Mouse (Mus musculus) thymus, postnatal 25 days (tissue): ENCODE data around the gene Gm20388.
A peak's percentile ranks its signal among the peaks of the same experiment; 100 is the strongest.

Source experiments
- DNase-seq: peaks from one replicate; pipeline ENCODE4 v3.0.0; 2022

Gm20388 gene

DNA sequence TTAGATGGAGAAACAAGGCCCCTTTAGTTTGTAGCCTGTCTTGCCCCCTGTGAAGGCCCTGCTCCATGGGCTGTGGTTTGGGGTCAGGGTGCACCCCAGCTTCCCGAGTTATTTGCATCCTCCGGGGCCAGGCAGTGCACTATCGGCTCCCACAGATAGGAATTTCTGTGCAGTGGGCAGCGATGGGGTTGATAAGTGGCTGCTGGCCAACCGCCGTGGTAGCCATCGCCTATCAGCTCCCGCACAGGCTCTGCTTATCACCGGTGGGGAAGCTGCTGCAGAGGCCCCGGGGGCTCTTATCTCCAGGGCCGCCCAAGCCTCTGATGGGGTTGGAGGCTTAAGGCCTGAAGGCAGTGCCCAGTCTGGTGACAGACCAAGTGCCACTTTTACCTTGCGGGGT is 2398.6 kb downstream of the Gm20388 start:
- no peak for DNase-seq

DNA sequence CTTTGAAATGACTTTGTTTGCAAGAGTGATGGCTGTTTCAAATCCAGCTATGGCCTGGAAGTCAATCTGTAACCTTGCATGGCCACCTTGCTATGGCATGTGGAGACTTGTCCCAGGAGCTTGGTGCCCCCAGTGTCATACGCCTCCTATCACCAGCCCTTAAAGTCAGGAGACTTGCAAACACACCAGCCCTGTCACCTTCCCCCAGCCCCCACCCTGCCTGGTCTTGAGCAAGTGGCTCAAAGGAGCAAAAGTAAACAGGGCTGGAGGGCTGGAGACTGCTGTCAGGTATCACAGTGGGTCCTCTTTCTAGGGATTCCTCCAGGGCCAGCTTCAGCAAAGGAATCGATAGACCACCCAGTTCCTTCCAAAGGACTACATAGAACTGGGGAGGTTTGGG is 2400.5 kb downstream of the Gm20388 start:
- DNase-seq = no peak

DNA sequence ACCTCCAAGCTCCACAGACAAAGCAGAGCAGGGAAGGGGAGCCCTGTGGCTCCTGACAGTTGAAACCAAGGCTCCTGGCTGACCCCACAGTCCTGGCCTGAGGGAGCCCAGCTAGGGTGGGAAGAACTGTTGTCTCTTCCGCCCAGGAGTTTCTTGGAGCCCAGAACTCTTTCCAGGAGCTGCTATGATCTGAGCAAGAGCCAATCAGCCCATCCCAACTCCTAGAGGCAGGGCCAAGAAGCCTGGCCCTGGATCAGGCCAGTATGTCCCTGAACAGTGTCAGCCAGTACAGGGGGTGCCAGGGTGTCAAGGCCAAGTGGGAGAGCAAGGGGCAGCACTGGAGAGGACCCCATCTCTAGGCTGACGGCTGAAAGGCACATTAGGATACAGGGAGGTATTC is 2401.9 kb downstream of the Gm20388 start:
- no peak for DNase-seq

DNA sequence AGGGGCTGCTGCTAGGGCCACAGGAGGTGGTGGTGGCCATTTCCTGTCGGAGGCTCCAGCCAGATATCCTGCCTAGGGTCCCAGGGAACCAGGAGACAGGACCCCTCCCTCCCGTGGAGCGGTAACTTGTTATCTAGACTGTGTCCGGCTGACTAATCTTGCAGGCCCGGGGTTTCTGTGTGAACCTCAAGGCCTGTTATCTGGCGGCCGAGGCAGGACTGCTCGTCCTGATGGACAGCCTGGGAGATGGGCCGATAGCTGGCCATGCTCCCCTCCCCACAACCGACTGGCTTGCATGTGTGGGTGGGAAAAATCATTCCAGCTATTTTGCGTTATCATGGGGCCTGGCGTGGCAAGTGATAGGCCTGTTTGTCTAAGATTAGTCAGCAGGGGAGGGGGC is 2402.7 kb downstream of the Gm20388 start:
- DNase-seq = no peak

DNA sequence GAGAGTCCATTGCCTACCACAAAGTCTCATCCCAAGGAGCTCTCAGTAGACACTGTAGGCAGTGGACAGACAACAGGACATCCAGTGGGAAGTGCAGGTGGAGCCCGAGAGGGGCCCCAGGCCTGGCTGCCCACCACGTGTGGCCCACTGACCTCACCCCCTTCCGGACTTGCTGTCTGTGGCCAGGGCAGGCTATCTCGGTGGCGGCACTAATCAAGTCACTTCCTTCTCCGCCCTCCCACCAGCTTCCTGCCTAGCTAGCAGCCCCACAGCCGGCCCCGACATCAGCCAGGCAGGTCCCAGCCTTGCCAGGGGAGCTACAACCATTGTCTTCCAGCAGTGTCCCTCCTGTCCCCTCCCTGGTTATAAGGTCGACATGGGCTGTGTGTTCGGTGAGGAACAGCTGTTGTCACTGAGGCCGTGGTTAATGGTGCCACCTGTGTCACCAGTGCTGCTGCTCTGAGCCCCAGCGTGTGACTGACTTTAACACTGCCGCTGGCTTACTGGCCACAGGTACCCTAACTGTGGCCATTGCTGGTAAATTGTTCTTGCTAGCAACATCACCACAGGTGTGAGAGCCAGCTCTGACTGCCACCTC is 2404.4 kb downstream of the Gm20388 start:
- DNase-seq = no peak

DNA sequence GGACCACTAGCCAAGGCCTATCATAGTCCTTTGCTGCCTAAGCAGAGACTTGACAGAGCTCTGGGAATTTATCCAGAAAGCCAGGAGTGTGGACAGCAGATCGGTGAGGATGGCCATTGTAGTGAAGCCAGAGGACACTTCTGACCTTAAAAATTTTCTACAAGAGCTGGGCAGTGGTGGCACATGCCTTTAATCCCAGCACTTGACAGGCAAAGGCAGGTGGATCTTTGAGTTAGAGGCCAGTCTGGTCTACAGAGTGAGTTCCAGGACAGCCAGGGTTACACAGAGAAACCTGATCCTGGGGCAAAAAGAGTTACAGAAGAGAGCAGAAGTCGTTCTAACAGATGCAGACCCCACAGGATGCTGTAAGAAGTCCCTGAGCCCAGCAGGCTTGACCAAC is 2405.8 kb downstream of the Gm20388 start:
- no peak for DNase-seq

DNA sequence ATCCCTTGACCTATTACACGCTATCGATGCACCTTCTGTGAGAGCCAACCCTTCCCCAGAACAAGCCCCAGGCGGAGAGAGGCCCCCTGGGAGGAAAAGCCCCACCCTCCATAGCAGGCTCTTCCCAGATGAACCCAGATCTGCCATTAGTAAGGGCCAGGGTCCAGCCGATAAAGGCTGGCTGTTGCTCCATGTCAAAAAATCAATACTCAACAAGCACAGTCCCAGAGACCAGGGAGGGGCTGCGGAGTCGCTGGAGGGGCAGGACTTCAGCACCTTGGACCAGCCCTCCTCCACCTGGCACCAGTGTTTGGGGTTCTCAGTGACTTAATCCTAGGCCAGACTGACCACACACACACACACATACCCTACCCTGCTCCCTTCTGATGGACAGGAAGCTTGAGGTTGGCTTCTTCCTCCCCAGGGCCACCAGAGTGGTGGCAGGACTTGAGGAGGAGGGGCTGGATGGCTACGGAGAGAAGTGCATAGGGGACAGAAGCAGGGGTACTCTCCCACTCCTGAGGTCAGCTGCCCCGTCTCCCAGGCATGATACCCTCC is 2407.4 kb downstream of the Gm20388 start:
- DNase-seq = no peak

DNA sequence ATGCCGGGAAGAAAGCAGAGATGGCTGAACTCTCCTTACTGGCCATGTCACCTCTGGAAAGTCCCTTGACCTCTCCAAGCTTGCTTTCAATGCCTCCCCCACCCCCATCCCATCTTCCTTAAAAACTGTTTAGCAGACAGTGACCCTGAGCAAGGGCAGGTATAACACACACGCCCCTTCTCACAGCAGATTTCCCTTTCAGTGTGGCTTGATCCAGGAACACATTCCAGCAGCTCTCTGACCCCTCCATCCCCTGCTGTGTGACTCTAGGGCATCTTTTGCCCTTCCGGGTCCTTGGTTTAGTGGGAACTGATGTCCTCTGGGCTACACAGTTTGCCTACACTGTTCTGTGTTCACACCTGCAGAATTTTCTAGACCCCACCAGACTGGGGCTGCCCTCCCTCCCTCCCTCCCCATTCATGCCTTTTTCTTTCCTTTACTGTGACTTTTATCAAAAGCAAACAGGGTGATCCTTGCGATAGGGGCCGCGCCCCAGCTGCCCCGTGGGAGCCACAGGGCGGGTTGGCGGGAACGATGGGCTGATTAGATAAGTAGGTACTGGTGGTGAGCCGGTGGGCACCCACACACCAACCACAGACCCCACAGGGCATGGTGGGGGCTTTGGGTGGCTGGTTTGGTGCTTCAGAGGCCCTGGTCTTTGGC is 2408.5 kb downstream of the Gm20388 start:
- DNase-seq = no peak

DNA sequence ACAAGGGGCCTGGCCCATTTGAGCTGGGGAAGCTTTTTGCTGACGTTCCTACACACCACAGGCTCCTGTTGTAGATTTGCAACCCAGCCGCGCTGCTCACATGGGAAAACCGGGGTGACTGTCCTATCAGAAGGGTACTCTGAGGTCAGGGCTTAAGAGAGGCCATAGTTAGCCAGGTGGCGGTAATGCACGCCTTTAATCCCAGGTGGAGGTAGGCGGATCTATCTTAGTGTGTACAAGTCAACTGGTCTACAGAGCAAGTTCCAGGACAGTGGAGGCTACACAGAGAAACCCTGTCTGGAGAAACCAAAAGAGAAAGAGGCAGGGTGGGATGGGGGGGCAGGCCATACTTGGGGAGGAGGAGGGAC is 2409.1 kb downstream of the Gm20388 start:
- no peak for DNase-seq

DNA sequence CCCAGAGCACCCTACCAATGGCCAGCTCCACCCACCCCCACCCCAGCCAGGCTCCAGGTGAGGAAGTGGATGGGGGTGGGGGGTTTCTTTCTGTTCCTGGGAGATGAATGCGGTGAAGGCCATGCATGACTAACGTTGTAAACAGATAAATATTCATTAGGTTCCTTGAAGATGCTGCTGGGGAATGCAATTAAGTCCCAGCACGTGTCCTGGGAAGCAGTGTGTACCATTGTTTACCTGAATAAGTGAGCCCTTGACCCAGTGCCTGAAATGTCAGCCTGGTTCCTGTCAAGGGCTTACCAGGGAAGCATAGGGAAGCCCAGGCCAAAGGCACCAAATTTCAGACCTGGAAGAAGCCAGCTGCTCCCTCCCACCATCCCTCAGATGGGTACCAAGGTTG is 2409.9 kb downstream of the Gm20388 start:
- DNase-seq = no peak

DNA sequence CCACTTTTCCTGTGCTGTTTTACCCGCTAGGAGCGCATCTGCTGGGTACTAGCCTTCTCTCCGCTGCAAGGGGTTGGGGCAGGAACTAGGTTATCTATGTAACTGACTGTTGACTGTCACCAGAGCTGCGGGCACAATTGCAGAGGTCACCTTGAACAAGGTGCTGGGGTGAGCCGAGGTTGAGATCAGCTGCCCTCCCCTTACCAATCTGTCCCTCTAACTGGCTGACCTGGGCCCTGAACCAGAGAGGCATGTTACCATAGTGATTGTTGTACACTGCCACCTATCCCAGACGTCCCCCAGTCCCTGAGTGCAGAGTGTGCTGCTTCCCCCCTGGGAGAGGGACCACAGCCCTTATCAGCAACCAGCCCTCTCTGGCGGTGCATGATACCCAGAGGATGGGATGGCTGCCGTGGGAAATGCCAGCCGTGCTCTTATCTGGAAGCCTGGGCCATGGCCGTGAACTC is 2410.8 kb downstream of the Gm20388 start:
- no peak for DNase-seq

DNA sequence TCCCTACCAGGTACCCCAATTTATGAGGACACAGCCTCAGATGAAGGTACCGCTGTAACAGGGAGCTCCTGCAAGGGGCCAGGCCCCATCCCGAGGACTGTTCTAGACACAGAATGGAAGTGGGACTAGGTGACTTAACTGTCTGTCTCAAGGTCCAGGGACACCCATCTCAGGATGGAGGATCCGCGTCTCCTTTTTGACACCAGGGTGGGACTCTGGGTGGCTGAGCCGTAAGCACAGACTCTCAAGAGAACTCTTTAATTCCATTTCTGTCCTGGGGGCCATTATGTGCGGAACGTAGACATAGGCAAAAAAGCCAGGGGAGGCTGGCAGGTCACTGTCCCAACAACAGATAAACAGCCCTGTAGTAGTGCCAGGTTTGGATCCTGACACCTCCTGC is 2411.5 kb downstream of the Gm20388 start:
- no peak for DNase-seq

DNA sequence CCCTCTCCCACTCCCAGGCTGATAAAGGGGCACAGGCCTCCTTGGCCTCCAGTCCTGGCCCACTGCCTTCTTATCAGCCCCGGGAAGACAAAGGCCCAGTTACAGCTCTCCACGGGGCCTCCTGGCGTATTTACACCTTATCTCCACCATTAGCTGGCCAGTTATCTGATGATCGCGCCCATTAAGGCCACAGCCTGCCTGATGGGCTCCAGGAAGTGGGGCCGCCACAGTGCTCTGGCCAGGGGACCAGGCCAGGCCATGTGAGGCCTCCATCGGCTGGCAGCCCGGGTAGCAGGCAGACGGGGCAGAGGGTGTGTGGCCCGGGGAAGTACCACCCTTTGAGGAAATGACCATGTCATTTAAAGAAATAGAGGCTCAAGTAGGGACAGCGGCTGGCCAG is 2412.2 kb downstream of the Gm20388 start:
- DNase-seq = no peak

DNA sequence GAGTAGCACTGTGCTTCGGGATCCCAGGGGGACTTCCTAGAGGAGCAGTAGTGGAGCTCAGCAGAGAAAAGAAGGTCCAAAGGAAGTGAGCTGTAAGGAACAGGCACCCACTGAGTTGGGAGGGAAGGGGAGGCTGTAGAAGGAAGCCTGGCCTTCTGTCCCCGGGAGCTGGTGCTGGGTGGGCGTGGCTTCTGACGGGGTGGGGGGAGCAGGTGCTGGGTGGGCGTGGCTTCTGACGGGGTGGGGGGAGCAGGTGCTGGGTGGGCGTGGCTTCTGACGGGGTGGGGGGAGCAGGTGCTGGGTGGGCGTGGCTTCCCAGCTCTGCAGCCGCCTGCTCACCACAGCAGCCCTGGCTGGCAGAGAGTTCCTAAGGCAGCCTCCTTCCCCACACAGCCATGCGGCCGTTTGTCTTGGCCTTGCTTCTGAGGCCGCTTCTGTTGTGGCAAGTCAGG is 2413.3 kb downstream of the Gm20388 start:
- peak; percentile 34 for DNase-seq

DNA sequence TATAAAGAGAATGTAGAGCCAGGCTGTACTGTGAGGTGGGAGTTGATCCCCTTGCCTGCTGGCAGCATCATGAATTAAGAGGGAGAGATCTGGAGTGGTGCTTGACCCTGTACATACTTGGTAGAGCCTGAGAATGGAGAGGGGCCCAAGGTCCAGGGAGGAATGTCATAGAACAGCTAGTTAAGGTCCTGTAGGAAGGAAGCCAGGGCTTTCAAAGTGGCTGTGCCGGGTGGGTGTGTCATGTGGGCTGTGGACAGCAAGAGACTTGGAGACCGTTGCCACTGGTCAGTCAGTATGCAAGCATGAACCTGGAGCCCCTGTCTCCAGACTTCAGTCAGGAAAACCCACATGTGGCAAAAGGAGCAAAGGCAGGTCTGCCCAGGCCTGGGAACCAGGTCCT is 2414.6 kb downstream of the Gm20388 start:
- DNase-seq = no peak

DNA sequence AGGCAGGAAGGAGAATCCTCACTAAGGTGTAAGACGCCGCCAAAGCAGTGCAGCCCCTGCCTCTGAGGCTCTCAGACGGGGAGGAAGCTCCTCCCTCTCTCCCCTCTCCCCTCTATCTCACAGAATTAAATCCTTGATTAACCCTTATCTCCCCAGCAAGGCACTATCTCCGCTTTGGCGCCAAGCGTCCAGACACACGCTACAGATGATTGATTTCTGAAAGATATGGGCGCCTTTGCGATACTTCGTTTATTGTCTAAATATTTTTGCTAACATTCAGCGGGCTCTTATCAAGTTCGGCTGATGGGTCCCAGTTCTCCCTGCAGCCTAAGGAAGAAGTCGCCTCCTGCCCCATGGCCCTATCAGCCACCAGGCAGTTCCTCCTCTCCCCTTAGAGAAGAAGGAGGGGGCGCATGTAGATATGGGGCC is 2415.5 kb downstream of the Gm20388 start:
- DNase-seq = no peak

DNA sequence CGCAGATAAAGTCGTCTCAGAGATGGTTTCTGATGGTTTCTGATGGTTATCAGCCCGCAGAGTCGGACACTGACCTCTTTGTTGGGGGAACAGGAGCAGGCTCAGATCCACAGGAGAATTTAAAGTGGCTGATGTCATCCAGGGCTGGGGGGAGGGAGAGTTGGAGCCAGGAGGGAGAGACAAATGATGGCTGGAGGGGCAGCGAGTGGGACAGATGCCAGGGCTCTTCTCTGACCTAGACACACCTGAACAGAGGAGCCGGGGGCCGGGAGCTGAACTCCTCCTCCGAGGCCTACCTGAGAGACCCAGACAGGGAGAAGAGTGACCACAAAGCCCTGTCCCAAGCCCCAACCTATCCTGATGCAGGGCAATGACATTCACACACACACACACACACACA is 2418.4 kb downstream of the Gm20388 start:
- no peak for DNase-seq

DNA sequence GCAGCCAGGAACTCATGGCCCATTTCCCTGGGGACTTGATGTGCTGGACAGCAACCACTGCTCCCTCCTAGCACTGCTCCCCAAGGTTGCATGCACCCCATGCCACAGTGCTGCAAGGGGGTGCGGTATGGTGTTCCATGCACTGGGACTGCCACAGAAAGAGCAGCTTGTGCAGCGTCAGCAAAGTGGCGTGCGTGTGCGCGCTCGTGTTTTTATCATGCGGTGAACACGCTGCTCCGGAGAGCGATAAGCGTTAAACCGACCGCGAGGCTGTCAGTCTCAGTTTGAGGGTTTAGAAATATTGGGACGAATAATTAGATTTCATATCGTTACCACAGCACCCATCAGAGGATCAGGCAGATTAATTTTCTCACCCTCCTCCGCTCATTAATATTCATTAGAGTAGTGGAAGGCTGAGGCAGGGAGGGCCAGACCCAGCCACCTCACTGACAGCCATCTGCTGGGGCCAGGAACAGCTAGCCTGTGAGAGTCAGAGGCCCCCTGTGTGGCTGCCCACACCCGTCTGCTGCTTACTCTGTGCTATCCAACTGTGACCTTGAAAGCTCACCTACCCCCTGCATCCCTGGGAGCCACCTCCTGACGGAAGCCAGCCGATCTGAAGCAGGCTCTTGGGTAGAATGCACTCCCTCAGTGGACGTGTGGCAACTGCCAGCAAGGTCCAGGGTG is 2419.1 kb downstream of the Gm20388 start:
- DNase-seq = no peak

DNA sequence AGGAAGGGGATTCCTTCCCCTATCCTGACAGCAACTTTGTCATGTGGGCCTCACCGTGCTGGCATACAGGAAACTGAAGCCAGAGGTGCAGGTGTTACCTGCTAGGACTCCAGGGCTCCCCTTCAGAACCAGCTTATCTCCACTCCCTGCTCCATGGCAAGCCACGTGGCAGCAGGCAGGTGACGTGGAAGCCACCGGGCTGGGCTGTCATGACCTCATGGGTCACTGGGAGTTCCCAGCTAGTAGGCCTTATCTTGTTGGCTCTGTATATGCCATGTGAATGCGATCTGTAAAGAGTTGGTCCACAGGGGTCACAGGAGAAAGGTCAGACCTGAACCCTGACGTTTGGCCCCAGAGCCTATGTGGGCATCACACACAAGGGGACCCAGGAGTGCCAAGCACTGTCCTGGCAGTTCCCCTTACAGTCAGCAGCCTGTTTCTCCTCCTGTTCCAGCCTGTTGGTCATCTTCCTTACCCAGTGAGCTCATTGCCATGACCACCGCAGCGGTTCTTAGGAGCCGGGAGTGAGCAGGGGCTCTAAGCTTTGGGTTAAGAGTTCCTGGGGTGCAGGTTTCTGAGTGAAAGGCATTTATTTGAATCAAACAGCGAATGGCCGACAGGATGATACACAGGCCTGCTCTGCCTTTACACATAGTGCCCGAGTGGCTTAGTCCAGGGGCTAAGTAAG is 2419.9 kb downstream of the Gm20388 start:
- no peak for DNase-seq

DNA sequence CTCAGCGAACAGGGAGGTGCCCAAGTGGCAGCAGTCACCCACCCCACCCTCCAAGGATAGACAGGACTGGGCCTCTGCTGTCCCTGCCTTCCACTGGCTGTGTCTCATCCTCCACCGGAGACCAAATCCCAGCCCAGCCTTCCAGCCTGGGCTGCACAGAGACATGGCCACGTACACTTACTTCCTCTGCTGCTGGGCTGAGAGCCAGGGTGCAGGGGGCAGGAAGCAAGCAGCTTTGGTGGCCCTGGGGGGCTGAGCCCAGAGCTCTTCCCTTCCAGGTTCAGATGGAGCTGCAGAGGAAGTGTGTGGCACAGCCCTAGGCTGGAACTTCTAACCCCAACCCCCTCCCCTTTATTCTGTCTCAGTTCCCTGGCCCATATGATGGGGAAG is 2420.5 kb downstream of the Gm20388 start:
- no peak for DNase-seq

DNA sequence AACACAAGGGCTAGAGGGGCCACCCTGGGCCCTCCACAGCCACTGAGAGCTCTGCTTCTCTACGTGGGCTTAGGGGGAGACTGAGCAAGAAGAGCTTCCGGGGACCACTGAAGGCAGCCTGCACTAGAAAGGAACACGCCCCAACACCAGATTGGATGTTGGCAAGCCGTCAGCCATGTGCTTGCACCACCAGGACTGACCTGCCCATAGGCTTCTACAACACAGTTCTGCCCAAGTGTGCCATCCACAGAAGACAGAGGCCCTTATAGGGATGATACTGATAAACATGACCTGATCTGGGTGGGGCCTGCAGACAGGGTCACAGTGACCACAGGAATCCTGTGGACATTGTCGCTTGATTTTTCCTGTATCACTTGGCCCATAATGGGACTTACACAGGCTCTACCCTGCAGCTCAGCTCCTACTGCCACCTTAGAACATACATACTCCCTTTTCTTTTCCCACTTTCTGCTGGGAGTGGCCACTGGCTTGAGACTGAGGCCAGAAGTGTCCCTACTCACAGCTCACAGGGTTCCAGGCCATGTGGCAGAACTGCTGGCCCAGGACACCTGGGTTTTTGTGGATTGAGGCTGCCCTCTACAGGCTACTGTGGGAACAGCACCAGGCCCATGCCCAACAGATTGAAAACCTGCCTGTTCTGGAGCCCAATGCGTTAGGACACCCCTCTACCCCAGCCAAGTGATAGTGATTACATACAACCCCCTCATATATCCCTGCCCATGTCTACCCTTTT is 2422.3 kb downstream of the Gm20388 start:
- peak; percentile 87 for DNase-seq

DNA sequence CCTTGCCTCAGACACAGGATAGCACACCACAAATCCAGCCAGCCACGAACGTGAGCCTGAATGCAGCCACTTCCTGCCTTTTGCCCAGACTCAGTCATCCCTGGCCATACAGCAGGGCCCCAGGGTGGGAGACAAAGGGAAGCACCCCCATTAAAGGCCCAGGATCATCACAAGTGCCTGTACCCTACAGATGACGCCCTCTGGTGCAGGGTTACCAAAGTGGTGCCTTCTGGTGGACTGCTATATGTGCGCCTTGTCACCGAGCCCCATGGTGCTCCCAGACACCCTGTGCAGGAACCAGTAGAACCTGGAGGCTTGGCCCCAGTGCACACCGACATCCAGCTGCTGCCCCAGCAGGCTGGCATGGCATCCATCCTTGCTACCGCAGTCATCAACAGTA is 2422.9 kb downstream of the Gm20388 start:
- DNase-seq = no peak
